Mouse (Mus musculus) brain, embryonic 14.5 days (tissue): ENCODE measurements around the gene AC124108.1.

Source experiments
- CTCF ChIP-seq: fragments of 200-500 bp; IDR thresholded peaks from 2 replicates; pipeline ENCODE4 v1.5.1; 2012; ENCODE audit warnings: inconsistent platforms, mild to moderate bottlenecking, moderate library complexity, borderline replicate concordance; ENCODE audit not compliant: insufficient read depth, insufficient read length; ENCODE audit errors: extremely low read depth
- POLR2A ChIP-seq: fragments of 200-500 bp; IDR thresholded peaks from 2 replicates; pipeline ENCODE4 v1.6.1; 2012; ENCODE audit warnings: mild to moderate bottlenecking, inconsistent platforms, borderline replicate concordance; ENCODE audit not compliant: poor library complexity, insufficient read depth, insufficient read length, severe bottlenecking; ENCODE audit errors: extremely low read depth

DNA sequence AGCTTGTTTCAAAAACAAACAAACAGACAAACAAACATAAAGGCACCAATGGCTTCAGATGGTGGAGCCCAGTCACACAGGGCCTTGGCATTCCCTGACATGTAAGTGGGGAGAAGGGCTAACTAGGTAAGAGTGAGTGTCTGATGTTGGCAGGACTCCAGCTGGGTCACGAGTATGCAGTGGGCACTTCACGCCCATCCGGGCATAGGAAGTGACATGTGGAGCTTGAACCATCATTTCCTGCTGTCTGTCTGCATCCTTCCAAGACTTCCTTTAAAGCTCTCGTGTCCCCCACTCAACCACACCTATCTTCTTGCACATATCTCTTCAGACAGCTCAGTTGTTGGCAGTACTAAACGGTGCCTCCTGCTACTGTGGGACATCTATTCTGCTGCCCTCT is 48.2 kb upstream of the AC124108.1 start:
- no peak for TF ChIP-seq CTCF
- no peak for TF ChIP-seq POLR2A
